Mouse (Mus musculus) c-Kit-positive CD71-negative TER-119-negative erythroid progenitor cells, embryonic 14.5 days (primary cell): ENCODE measurements around the gene Wasf2.
"Not testable (repeated sequence)": the region's sequence is repeated elsewhere in the genome, so short reads cannot be mapped to it uniquely, and the experiment has no call there.

ENCODE experiments used
- DNase-seq: peaks from one replicate; pipeline ENCODE4 v3.0.0-alpha.2; 2013; ENCODE audit warnings: low read depth

The Wasf2 gene

GRCm38 (mm10) chr4:133129931-133130889 lies at the start of gene Wasf2:
Wasf2 (plus strand) TSS chr4:133130505.
- DNase-seq: peak; percentile 93

DNA sequence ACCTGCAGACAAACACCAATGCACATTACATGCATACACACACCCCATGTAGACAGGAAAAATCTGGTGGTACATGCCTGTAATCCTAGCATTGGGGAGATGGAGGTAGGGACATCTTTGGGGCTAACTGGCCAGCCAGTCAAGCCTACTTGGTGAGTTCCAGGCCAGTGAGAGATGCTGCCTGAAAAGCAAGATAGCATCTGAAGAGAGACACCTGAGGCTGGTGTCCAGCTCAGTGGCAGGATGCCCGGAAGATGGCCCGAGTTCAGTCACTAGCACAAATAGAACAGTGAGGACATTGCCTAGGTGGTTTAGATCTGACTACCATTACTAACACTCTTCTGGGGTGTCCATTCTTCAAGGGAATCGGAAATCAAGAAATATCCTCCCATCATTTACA lies 49.4 kb upstream of the Wasf2 start:
- no peak for DNase-seq

GRCm38 (mm10) chr4:133082216-133082773 lies 48.0 kb upstream of the Wasf2 start:
- no peak for DNase-seq

DNA sequence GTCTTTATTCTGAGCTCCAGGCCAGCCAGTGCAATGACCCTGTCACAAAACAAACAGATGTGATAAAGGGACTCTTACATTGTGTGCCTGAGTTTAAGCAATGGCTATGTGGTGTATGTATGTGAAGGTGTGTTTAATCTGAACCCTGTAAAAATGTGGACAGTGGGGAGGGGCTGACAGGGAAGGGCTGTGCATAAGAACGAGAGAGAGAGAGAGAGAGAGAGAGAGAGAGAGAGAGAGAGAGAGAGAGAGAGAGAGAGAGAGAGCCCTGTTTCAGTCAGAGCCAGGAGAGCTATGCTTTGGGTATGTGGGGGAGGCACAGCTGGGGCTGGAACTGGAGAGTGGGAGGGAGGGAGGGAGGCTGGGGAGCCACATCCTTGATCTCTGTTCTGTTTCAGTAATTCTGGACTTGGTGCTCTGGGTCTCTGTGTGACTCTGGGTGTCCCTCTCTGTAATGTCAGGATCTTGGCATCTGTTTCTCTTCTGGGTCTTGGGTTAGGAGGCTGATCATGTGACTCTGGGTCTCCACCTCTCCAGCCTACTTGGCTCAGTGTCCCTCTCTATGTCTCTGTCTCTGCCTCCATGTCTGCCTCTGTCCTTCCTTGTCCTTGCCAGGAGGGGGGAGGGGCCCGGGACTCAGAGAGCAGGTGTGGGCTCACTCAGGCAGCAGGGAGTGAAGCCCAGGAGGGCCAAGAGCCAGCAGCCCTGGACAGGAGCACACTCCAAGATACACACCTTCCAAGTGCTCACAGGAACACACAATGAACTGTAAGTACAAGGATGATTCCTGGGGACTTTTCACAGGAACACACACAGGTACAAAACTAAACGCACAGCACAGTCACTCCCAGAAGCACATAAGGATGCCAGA lies 46.1 kb upstream of the Wasf2 start:
- no peak for DNase-seq

DNA sequence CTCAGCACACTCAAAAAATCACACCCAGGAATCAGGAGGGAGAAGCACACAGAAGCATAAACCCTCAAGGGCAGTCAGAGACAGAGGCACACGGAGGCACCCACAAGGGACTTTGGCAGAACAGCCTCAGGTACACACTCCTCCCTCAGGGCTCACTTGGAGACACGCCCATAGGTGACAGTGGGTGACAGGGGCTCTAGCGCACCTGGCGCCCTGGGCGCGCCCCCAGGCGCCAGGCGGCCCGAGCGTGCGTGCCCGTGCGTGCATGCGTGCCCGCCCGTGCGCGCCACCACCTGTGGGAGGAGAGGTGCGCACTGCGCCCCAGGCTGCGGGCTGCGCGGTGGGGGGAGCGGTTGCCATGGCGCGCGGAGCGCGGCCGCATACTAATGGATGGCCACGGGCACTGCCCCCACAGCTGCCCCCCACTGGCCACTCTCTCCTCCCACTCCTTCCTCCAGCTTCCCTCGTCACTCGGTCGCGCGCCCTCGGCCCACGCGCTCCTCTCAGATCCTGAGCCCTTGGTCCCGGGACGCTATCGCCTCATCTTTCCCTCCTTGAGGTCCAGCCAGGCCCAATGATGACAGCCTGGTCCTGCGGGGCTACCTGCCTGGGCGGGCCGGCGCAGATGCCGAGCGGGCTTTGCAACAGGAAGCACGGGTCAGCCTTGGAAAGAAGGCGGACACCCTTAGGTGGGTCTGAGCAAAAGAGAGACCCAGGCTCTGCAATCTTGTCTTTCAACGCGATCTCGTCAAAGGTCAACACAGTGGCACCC lies 45.1 kb upstream of the Wasf2 start:
- DNase-seq: no peak

DNA sequence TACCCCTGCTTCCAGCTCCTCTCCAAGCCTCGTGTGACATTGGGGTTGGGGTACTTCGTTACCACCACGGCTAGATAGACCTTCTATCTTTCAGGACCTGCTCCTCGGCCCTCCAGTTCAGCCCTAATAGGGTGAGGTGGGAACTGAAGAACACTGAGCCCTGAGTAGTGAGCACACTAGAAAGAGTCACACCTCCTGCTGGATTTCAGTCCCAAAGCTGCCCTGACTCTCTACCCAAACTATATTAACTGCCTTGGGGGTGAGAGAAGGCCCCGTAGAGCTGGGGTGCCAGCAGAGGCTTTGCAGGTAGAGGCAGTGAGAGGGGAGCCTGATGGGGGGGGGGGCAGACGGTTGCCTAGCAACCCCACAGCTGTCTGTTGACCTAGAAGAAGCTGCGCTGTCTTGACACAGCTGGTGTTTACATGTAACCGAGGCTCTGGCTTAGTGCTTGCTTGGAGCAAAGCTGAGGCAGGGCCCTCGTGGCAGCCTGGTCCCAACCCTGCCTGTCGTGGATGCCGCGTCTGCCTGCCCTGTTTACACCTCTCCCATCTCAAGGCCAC lies 44.4 kb upstream of the Wasf2 start:
- no peak for DNase-seq

GRCm38 (mm10) chr4:133087177-133087714 lies 43.1 kb upstream of the Wasf2 start:
- no peak for DNase-seq

DNA sequence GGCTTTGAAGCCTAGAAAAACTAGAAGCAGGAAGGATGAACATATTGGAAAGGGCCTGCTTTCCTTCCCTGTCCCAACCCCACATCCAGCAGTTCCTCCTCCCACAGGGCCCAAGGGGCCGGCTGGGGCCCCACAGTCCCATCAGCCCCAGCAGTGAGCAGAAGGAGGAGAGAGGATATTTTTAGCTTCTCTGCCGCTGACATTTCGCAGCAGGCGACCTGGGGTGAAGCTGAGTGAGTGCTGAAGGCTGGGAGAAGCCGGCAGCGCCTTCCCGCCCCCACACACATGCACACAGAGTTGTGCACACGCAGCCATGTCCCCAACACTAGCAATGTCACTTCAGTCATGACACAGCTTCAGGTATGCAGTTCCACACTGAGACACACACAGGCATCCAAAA lies 42.5 kb upstream of the Wasf2 start:
- no peak for DNase-seq

- no peak for DNase-seq
These were observed 41.0 kb upstream of the Wasf2 start for GRCm38 (mm10) chr4:133089319-133089718.

DNA sequence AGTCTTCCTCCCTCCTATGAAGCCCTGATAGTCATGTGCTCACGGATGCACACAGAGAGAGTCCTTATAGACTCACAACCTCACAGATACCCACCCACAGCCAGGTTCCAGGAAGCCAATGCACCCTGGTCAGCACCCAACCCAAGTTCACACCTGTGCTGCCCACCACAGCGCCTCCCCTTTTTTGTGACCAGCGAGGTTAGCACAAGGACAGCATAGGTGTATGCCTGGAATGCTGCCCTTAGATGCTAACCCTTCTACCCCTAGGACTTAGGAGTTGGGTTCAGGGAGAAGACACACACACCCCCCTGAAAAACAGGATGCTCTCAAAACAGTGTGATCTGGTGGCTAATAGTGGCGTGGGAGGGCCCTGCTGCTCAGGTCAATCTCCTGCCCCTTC lies 40.5 kb upstream of the Wasf2 start:
- no peak for DNase-seq

DNA sequence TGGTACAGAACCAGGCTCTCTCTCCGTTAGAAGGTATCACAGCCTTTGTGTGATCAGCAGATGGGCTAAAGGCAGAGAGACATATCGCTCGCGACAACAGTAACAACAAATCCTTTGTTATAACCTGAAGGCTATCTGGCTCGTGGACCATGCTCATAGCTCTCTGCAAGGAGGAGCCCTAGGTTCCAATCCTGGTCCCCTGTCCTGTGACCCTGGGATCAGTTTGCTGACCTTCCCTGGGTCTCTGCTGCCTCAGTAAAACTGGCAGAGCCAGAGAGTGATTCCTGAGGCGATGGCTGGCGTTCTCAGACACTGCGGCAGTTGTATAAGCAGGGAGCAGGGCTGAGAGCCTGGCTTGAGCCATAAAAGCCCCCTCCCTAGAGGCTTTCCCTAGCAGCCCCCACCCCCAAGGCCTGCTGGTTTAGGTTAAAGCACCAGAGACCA lies 40.0 kb upstream of the Wasf2 start:
- no peak for DNase-seq

DNA sequence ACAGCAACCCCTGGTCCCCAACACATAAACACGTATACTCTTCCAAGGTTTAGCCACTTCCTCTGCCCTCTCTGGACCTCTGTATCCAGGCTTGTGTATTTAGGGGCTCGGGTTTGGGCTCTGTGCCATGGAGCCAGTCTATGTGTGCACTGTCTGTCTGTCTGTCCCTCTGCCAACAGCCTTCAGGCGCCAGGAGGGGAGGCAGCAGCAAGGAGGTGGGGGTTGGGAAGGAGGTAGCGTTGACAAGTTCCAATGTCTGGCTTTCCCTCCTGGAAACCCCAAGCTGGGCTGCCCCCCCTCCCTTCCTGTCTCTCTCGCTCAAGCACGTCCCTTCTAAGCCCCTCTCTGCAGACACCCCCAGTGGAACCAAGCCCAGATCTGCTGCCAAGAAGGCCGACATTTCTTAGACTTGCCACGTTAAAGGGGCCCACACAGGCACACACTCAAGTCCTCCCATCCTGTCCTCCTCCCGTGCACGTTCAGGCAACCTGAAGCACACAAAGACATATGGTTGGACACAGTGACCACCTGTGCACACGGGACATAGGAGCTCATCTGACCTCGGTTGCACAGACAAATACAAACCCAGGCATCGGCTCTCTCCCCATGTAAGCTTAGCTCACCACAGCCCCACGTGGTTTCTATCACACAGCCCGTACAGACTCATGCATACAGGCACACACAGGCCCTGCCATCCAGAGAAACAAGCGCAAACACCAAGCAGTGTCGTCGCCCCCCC lies 39.4 kb upstream of the Wasf2 start:
- no peak for DNase-seq

DNA sequence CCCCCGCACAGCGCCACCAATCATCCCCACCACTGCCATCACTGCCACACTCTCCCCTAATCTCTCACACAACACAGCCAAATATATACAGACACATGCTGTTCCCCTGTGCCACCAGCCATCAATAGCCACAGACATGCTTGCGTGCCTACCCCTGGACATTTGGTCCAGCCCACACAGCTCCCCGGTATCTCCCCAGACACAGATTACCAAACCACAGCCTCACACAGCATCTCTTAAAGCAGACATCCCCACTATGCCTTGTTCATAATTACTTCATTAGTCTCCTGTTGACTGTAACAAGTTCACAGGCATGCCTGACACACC lies 38.9 kb upstream of the Wasf2 start:
- no peak for DNase-seq

DNA sequence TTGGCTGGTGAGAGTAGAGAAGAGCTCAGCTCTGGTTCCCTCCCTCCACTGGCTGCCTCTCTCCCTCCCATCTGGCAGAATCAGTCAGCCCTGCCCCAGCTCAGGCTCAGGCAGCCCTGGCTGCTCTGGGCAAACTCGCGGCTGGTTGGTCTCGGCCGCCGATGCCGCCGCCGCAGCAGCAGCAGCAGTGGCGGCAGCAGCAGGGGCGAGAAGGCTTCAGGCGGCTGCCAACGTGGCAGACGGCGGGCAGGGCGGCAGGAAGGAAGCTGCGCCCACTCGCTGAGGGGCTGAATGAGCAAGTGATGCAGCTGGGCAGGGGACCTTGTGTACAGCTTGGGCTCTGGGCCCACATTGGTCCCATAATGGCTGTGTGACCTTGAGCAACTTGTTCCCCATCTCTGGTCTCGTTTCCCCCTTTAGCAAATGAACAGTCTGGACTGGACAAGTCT lies 37.8 kb upstream of the Wasf2 start:
- DNase-seq: no peak

- no peak for DNase-seq
These were observed 37.2 kb upstream of the Wasf2 start for GRCm38 (mm10) chr4:133093056-133093455.

GRCm38 (mm10) chr4:133093481-133094033 lies 36.7 kb upstream of the Wasf2 start:
- DNase-seq: no peak

GRCm38 (mm10) chr4:133094255-133094654 lies 36.0 kb upstream of the Wasf2 start:
- DNase-seq: no peak

GRCm38 (mm10) chr4:133094936-133095733 lies 35.2 kb upstream of the Wasf2 start:
- no peak for DNase-seq

DNA sequence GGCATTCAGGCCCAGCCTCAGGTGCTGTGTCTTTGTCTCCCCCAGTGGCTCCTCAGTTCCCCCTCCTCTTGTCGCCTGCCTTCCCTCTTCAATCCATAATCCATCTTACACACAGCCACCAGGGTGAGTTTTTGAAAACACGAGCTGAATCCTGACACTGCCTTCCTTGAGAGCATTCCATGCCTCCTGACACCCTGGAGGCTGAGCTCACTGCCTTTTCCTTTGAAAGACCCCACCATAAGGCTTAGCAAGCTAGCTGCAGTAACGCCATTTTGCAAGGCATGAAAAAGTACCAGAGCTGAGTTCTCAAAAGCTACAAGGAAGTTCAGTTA lies 34.6 kb upstream of the Wasf2 start:
- DNase-seq: not testable (repeated sequence)
